Mouse (Mus musculus): ENCODE measurements around the gene Prdm10.

The Prdm10 gene

DNA sequence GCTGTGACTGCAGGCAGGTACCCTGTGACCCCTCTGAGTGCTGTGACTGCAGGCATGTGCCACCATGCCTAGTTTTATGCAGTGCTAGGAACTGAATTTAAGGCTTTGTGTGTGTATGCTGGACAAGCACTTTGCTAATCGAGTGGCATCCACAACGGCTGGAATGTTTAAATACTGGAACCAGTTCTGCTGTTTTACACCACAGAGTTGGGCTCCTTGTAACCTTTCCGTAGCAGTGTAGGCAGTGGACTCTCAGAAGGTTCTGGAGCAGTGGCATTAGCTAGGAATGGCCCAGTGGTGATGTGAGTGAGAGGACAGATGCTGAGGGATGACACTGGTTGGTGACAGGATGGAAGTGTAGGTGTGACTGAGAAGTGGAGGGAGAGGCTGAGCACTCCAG, 26.9 kb downstream of the Prdm10 start:
- DNase-seq, result no peak

DNA sequence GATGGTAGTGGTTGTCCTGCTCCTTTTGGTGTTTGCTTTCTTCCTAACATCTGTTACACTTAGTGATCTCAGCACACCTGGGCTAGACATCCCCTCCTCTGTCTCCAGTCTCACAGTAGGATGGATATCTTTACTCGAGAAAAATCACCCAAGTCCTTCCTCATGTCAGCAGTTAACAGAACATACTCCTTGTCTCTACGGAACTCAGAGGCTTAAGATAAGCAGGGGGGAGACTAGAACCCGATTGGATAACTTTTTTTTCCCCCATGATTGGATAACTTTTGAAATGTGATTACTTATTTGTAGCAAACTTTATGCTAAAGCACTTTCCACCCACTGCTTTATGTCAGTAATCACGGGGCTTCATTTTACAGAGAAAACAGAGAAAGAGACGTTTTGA, 28.7 kb downstream of the Prdm10 start:
- DNase-seq, result no peak

DNA sequence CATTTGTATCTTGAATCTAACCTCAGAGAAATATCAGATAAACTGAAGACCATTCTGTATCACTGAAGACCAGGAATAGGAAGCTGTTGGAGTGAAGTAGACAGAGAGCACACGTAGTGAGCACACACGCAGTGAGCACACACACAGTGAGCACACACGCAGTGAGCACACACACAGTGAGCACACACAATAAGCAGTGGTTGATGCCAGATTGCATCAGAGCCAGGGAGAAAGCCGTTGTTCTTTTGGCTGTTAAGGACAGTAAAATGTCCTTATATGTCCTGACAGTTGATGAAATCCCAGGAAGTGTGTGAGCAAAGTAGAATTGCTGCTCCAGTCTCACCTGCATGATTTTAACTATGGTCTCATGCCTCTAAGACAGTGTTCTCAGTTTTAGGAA, 30.3 kb downstream of the Prdm10 start:
- DNase-seq, result no peak

DNA sequence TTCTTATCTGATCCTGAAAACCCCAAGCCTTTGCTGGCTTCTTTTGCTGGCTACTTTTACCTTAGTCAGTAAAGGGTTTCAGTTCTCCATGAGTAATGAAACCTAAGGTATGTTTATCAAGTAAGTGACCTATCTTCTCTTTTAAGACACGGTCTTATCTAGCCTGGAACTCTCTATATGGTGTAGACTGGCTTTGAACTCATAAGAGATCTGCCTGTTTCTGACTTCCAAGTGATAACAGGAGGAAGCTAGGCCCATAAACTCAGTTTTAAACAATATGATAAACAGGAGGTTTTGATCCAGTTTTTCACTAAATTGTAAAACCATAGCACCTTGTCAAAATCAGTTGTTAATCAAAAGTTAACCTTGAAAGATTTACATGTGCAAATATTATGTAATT, 33.5 kb downstream of the Prdm10 start:
- no peak for DNase-seq

DNA sequence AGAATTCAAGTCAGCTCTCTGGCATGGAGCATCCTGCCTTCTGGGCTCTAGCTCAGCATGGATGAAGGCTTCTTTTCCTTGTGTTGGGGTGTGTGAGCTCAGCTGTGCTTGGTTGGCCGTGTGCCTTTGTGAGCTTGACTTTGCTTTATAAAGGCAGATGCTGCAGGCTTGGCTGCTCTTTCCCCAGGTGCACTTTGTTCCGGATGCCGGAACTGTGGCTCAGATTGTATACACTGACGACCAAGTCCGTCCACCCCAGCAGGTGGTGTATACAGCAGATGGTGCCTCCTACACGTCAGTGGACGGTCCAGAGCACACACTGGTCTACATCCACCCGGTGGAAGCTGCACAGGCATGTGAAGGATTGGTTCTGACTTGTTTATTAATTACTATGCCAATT, 35.6 kb downstream of the Prdm10 start:
- DNase-seq, result no peak

DNA sequence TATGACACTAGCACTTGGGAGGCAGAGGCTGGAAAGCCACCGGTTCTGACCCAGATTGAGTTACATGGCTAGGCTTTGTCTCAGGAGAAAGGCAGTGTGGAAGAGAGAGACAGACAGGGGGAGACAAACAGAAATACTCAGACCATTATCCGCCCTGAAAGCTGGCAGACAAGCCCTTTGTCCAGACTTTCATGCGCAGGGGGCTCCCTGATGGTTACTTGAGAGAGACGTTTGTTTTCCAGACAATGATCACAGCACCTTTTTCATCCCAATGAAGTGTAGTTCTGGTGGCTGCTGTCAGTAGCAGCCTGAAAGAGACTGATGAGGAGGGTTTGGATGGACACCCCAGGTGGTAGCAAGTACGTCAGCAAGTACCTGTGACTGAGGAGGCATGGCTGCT, 38.6 kb downstream of the Prdm10 start:
- no peak for DNase-seq

DNA sequence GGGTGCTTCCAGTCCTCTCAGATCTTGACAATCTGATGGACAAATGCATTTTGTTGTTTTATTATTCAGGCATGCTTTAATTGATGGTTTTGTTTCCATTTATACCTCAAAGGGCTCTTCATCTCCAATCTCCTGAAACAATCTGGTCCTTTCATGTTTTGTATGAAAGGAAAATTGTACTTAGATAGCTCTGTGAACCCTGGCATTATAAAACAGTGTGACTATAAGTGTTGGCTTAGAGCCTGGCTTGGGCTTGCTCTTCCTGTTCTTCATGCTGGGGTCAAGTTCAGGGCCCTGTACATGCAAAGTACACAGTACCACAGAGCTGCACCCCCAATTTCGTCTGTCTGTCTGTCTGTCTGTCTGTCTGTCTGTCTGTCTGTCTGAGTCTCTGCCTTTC, 40.4 kb downstream of the Prdm10 start:
- no peak for DNase-seq

DNA sequence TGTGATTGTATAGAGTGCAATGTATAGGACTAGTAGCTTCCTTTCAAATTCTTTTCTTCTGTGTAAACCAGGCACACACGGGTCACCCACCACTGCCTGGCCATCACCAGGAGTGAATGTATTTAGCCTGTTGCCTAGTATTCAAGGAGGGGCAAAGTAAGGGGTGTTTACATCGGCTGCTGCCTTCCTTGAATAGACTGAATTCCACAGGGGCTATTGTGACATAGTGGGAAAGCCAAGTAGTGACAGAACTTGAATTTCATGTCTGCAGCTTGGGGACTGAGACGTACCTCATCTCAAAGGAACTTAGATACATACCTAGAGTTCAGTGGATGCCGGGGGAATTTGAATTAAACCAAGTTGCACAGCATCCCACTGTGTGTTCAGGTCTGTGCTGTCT, 41.2 kb downstream of the Prdm10 start:
- no peak for DNase-seq

DNA sequence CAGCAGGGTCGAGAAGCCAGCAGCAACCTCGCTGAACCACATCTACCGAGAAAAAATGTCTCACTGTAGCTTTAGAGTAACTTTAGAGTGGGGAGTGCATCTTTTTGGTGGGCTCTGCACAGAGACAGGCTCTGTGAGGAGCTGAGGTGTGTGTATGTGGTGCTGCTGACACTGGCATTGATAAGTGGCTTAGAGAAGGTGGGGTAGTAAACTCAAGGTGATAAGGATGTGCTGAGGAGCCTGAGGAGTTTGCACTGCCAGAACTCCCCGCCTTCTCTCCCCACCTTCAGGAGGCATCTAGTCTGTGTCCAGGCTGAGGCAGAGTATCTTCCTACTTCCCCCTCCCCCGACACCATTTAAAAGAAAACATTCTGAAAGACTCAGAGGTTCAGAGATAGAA, 41.8 kb downstream of the Prdm10 start:
- DNase-seq, result no peak

DNA sequence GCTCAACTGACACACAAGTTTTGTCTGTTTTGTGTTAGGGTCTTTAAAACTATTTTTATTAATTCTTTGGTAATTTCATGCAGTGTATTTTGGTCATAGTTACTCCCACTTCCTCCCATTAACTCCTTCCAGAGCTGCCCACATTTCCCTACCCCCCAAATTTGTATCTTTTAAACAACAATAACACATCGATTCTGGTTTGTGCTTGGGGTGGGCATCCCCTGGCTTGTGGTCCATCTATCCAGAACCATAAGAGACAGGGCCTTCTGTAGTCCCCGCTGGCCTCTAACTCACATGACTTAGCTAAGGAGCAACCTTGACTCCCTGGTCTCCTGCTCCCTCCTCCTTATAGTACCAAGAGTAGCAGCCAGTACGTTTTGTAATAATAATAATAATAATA, 50.5 kb downstream of the Prdm10 start:
- DNase-seq, result no peak

DNA sequence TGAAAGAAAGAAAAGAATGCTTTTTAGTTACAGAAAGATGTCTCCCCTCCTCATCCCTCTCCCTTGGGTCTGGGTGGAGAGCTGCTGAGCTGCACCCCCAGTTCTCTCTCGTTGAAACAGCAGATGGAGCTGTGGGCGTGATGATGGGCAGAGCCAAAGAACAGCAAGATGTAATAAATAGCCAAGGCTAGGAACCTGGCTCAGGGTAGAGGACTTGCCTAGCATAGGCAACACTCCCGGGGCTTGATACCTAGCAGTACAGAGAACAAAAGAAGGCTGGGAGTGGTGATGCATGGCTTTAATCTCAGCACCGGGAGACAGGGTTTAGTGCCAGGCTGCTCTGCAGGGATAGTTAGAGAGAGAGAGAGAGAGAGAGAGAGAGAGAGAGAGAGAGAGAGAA, 50.9 kb downstream of the Prdm10 start:
- DNase-seq, result no peak

DNA sequence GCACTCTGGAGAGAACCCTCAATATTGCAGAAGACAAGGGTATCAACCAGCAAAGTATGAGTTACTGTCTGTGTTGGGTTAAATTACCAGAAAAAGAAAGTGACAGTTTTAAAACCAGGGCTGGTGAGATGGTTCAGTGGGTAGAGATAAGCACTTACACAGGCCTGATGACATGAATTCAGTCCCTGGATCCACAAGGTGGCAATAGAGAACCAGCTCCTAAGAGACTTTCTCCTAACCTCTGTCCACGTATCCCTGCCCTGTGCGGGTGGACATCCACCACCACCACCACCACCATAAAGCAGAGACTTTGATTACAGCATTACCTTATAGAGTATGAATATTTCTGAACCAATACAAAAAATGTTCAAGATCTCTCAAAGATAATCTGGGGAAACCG, 51.6 kb downstream of the Prdm10 start:
- DNase-seq, result no peak

DNA sequence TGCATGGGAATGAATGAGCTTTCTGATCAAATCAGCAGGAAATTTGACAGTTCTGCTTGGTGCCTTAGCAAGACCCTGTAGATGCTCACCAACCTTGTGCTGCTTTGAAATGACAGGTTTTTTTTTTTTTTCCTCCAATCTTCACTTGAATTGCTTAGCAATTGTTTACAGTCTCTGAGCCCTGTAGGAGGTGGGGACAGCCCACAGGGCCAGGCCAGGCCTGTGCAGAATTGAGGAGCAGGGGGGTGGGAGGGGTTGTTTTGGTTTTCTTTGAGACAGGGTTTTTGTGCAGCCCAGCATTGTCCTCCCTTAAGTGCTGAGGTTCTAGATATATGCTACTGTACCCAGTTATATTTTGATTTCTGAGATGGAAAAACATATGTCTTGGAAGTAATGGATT, 52.5 kb downstream of the Prdm10 start:
- DNase-seq, result no peak

DNA sequence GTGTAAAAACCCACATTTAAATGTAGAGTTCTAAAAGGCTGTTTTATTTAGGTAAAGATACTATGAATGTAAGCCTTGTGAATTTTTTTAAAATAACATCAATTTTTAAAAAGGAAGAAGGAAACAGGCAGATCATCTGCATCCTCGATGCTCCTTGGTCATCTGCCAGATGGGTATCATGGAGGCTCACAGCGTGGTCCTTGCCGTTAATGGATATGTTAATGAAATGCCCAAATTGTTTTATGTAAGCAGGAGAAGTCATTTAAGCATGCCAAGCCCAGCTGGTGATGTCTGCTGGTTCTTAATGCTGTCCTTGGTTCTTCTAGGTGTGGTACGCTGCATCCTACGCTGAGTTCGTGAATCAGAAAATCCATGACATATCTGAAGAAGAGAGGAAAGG, 54.7 kb downstream of the Prdm10 start:
- no peak for DNase-seq

DNA sequence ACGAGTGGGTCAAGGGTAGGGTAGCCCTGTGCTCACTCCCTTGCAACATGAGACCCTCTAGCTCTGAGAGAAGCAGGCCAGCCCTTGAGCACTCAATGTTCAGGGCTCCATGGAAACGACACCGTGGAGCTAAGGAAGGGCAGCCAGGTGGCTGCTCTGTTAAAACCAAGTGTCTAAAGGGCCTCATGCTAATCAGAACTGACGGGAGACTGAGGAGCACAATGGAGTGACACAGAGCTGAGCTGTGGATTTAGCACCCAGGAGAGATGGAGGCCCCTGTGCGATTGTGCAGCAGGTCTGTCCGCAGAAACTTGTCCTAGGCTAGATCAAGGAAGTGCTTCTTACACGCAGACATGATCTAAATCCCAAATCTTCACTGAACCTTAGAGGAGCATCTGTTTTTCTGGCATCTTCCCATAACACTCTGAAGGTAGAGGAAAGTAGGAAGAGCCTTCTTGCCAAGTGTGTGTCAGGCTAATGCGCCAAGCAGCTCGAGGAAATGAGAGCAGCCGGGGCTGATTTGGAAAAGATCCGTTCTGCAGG, 64.0 kb downstream of the Prdm10 start:
- no peak for DNase-seq

DNA sequence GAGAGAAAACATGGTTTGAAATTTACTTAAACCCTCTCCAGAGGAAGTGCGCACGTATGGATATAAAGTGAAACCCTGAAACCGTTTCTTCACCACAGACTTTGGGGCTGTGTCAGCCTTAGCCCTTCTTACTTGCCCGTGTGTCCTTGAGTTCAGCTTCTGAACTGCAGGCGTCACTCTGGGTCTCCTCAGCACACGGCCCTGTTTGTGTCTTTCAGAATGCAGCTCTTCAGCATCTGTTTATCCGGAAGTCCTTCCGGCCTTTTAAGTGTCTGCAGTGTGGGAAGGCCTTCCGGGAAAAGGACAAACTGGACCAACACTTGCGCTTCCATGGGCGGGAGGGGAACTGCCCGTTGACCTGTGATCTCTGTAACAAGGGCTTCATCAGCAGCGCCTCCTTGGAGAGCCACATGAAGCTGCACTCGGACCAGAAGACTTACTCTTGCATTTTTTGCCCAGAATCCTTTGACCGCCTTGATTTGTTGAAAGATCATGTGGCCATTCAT, 66.3 kb downstream of the Prdm10 start:
- DNase-seq, result no peak

DNA sequence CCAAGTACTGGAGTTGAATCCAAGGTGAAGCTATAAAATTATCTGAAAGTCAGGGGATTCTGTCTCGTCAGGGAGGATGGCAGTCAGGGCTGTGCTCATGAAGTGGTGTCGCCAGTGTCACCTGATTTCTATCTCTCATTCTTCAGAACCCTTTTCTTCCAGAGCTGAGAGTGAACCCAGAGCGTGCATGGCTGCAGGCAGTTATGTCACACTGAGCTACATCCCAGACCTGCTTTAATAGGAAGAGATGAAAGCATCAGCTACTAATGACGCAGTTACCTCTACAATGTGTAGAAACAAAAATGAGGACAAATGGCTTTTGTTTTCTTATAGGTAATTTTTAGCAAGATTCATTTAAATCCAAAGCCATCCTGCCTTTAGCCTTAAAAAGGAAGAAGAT, 68.1 kb downstream of the Prdm10 start:
- DNase-seq, result no peak

DNA sequence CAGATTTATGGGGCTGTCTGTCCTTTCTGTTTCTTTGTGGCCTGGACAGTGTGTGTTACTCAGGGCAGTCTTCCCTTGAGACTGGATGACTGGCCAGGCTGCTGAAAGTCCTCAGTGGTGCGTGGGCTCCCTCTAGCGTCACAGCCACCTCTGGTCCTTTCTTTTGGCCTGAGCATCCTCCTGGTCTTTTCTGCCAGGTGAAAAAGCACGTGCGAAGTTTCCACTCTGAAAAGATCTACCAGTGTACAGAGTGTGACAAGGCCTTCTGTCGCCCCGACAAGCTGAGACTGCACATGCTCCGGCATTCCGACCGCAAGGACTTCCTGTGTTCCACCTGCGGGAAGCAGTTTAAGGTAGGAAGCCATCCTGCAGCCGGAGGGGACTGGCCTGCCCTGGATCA, 68.6 kb downstream of the Prdm10 start:
- DNase-seq, result peak; percentile 29 to 67

DNA sequence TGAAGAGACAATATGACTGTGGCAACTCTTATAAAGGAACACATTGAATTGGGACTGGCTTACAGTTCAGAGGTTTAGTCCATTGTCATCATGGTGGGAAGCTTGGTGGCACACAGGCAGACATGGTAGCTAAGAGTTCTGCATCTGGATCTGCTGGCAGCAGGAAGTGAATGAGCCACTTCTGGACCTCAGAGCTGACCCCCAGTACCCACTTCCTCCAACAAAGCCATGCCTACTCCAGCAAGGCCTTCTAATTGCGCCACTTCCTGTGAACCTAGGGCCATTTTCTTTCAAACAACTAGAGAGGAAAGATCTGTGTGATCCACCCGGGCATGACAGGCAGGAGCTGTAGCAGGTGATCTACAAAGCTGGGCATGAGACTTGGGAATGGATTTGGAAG, 72.4 kb downstream of the Prdm10 start:
- no peak for DNase-seq

DNA sequence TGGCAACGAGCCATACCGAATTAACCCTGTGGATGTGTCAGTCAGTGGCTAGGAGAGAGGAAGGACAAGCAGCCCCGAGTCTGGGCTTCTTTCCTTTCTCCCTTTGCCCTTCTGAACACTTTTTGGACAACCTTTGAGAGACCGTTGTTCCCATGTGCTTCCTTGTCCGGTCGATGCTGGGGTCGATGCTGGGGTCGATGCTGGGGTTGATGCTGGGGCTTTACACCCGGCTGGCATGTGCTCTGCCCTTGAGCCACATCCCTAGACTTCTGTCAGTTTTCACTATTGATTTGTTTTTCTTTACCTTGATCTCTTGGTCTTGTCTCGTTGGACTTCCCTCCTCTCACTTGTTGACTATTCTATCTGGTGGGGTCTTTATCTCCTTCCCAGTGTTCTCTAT, 73.2 kb downstream of the Prdm10 start:
- no peak for DNase-seq

DNA sequence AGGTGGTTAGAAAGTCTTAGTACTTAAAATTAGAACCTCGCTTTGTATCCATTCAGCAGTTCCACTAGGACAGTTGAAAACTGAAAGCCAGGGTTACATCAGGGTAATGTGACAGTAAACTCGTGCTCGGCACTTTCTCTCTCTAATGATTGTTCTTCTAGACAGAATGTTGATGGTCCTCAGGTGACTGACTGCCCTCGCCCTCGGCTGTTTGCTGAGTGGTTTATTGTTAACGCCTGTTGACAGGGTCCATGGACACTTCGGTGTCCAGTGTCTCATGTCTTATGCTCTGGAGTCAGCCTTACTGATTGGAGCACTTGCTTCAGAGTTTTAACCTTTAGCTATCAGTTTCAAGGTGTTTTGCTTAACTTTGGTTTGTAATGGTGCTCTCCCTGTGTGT, 73.7 kb downstream of the Prdm10 start:
- DNase-seq, result no peak

DNA sequence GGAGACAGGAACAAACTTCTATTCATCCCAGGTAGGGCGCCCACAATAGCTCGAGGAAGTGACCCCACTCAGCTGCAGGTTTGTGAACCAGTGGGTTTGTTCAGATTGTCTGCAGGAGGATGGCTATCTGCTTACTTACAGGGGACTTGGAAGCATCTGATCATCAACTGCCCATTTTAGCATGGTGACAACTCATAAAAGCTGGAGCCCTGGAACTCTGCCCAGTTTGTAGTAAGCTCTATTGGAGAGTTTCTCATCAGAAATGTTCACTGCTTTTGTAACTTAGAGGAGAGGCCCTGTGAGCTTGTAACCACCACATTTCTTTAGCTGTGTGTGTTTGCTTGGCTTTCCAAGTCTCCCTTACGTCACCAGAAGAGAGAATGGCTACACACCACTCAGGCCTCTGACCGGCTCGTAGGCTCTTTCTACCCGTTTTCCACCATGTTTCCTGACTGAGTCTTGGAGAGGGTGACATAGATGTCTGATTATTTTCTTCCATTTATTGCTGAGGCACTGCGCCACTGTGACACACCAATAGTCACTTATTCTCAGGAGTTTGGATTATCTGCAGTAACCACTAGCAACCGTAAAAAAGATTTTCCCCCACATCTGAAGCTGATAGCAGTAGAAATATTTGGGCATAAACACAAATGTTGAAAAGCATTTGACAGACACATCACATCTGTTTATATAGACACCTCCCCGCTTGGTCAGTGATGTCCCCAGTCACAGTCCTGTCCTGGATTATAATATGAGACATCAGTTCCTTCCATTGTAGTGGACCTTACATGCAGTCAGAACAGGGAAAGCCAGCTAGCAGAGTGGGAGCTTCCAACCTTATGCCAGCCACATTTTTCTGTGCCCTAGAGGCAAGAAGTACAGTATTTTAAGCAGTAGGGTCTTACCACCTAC, 83.6 kb downstream of the Prdm10 start:
- DNase-seq, result no peak

DNA sequence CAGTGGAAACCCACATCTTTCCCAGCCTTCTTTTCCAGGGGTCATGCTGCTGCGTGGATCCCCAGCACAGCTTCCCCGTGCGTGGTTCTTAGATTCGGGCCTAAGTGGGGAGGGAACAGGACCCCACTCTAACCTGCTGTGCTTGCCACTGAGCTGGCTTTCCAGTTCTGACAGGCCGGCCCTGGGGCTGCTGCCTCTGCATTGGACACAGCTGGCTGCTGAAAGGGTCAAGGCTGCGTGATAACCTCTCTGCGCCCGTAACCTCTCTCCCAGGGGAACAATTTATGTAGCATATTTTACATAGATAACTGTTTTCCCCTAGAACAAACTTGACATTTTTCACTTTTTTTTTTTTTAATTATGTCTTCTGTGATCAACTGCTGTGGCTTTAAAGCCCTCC, 84.7 kb downstream of the Prdm10 start:
- no peak for DNase-seq

DNA sequence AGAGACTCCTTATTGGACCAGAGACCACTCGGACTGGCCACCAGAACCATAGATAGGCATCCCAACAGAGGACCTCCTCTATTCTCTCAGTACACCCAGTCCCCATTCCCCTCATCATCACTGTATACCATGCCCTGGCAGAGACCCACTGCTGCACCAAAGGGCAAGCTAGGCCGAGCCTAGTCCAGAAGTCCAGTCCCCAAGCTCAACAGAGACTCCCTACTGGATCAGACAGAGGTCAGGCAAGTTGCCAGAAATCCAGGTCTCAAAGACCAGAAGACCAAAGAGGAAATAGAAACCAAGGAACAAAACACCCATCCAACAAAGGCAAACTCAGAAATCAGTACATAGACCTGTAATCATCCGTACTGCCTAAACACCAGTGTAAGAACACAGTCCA, 91.4 kb downstream of the Prdm10 start:
- DNase-seq, result no peak

DNA sequence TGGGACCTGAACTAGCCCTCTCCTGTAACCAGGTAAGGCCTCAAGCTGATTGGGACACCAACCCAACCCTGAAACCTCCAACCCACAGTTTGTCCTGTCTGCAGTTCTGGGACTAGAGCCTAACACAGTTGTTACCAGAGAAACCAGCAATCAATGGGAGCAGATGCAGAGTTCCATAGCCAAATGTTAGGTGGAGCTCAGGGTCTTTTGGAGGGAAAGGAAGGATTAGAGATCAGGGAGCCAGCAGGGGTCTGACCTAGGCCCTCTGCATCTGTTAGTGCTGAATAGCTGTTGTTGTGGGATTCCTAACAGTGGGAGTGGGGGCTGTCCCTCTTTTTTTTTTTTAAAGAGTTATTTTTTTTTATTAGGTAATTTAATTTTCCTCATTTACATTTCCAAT, 96.3 kb downstream of the Prdm10 start:
- DNase-seq, result no peak

All from spleen, adult 18-20 months (tissue).